18 mouse cellular contexts compared by ENCODE assay signal in genomic region chr5:105358902-105359301, GRCm38 (mm10).
"Had no signal": no experiment of that assay in that cellular context is flagged by ENCODE, and none has a peak within 500 bp of the region (broad histone marks: within the 10 kb centered on the region; RNA-seq: fewer than 3 reads in every experiment).

No protein-coding gene starts in this region.

- H3K4me2 ChIP-seq: kidney, embryonic 15.5 days; limb, embryonic 12.5 days; limb, embryonic 15.5 days; lung, embryonic 15.5 days; midbrain, embryonic 11.5 days had no signal

- H3K4me3 ChIP-seq: kidney, embryonic 15.5 days; limb, embryonic 12.5 days; limb, embryonic 15.5 days; lung, embryonic 15.5 days had no signal

- H3K9me3 ChIP-seq: kidney, embryonic 15.5 days; limb, embryonic 12.5 days; limb, embryonic 15.5 days; lung, embryonic 15.5 days had no signal

- DNase-seq: kidney, adult 11 months; kidney, adult 8-10 months; kidney, postnatal 10 days; kidney, postnatal 36 days; left cerebral cortex, postnatal 4 days; lung, adult 18-20 months; lung, postnatal 10 days; lung, postnatal 36 days; midbrain, embryonic 14.5 days; thymus, adult 2 months; thymus, postnatal 14 days; thymus, postnatal 4 days had no signal

- H3K36me3 ChIP-seq: kidney, embryonic 15.5 days; limb, embryonic 12.5 days; limb, embryonic 15.5 days; lung, embryonic 15.5 days had no signal

- H3K4me1 ChIP-seq: kidney, embryonic 15.5 days; limb, embryonic 12.5 days; limb, embryonic 15.5 days; lung, embryonic 15.5 days had no signal

- H3K27ac ChIP-seq: kidney, embryonic 15.5 days; limb, embryonic 12.5 days; limb, embryonic 15.5 days; lung, embryonic 15.5 days; stomach, postnatal 0 days had no signal

- H3K9ac ChIP-seq: kidney, embryonic 15.5 days; limb, embryonic 12.5 days; limb, embryonic 15.5 days; lung, embryonic 15.5 days had no signal

- H3K27me3 ChIP-seq: kidney, embryonic 15.5 days; limb, embryonic 12.5 days; limb, embryonic 15.5 days; lung, embryonic 15.5 days had no signal
